26 mouse cellular contexts compared by ENCODE assay signal in the genomic region with DNA sequence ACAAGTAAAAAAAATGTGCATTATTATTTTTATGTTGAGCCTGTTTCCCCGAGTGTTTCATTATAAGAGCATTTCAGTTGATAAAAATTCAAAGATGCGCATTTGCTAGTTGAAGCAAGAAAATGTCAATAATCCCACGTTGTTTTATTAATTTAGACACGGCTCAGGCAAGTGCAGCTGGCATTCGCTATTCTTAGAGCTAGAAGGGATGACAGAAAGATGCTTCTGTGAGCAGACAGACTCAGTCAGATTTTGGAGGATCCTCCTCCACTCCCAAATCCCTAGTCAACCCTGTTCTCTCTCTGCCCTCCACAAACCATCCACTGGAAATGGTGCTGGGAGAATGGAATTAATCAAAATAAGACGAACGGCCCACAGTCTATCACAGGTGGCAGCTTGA.
DNase-seq lines count a peak whose midpoint lies in the region; ATAC-seq lines count a peak whose summit lies in the region.
"Had no signal": no experiment of that assay in that cellular context is flagged by ENCODE, and none has a peak within 500 bp of the region (broad histone marks: within the 10 kb centered on the region; RNA-seq: fewer than 3 reads in every experiment).

No protein-coding gene starts in this region.

- H3K9ac ChIP-seq in hindbrain, embryonic 15.5 days = no peak overlapping the region
- H3K9ac ChIP-seq: embryonic facial prominence, embryonic 13.5 days; forebrain, embryonic 15.5 days; limb, embryonic 12.5 days; liver, postnatal 0 days; midbrain, embryonic 15.5 days; neural tube, embryonic 15.5 days had no signal

- no peak overlapping the region for H3K4me2 ChIP-seq in hindbrain, embryonic 15.5 days
- H3K4me2 ChIP-seq: embryonic facial prominence, embryonic 13.5 days; forebrain, embryonic 15.5 days; limb, embryonic 12.5 days; liver, embryonic 11.5 days; midbrain, embryonic 15.5 days; neural tube, embryonic 15.5 days had no signal

- H3K36me3 ChIP-seq in hindbrain, embryonic 15.5 days = no peaks in the 10 kb centered on the region
- H3K36me3 ChIP-seq in hindbrain, embryonic 10.5 days = no peaks in the 10 kb centered on the region
- H3K36me3 ChIP-seq: embryonic facial prominence, embryonic 13.5 days; forebrain, embryonic 15.5 days; heart, embryonic 10.5 days; limb, embryonic 12.5 days; midbrain, embryonic 15.5 days; neural tube, embryonic 15.5 days had no signal

- no peaks in the 10 kb centered on the region for H3K9me3 ChIP-seq in hindbrain, embryonic 15.5 days
- H3K9me3 ChIP-seq in hindbrain, embryonic 10.5 days = no peaks in the 10 kb centered on the region
- H3K9me3 ChIP-seq: embryonic facial prominence, embryonic 13.5 days; forebrain, embryonic 15.5 days; heart, embryonic 10.5 days; limb, embryonic 12.5 days; midbrain, embryonic 15.5 days; neural tube, embryonic 15.5 days had no signal

- DNase-seq in hindbrain, embryonic 10.5 days (ENCODE audit: low spot score) = no peak
- peak; percentile 81 for DNase-seq in brain, adult 2 months (ENCODE audit: low read depth, low spot score)
- DNase-seq in layer of hippocampus, adult 18-20 months (ENCODE audit: low spot score in 2 of 2) = peak; percentile 42 to 79
- peak; percentile 26 to 52 for DNase-seq in layer of hippocampus, postnatal 14 days (ENCODE audit: low spot score in 2 of 2)
- no peak for DNase-seq in gastrocnemius, adult 18-20 months (ENCODE audit: low spot score)
- DNase-seq in adrenal gland, postnatal 36 days = no peak
- DNase-seq: adrenal gland, postnatal 25 days; cerebellum, adult 18-20 months; cerebellum, postnatal 25 days; heart, postnatal 4 days; kidney, postnatal 25 days; liver, postnatal 0 days had no signal

- no peak overlapping the region for H3K4me3 ChIP-seq in hindbrain, embryonic 15.5 days
- H3K4me3 ChIP-seq in hindbrain, embryonic 10.5 days = no peak overlapping the region
- H3K4me3 ChIP-seq: embryonic facial prominence, embryonic 13.5 days; erythroblast, embryonic 14.5 days; forebrain, embryonic 15.5 days; heart, embryonic 10.5 days; left cerebral cortex, adult 2 months; limb, embryonic 12.5 days; midbrain, embryonic 15.5 days; neural tube, embryonic 15.5 days had no signal

- peaks cover 3% of the 10 kb centered on the region; the same call in 1 of the 2 replicates for H3K4me1 ChIP-seq in hindbrain, embryonic 15.5 days (replicated peaks)
- no peaks in the 10 kb centered on the region for H3K4me1 ChIP-seq in hindbrain, embryonic 10.5 days (replicated peaks)
- H3K4me1 ChIP-seq: embryonic facial prominence, embryonic 13.5 days; forebrain, embryonic 15.5 days; heart, embryonic 10.5 days; limb, embryonic 12.5 days; midbrain, embryonic 15.5 days; neural tube, embryonic 15.5 days had no signal

- H3K27me3 ChIP-seq in hindbrain, embryonic 15.5 days = no peaks in the 10 kb centered on the region
- H3K27me3 ChIP-seq in hindbrain, embryonic 10.5 days (ENCODE audit: insufficient read depth, poor library complexity, severe bottlenecking) = no peaks in the 10 kb centered on the region
- H3K27me3 ChIP-seq: embryonic facial prominence, embryonic 13.5 days; forebrain, embryonic 15.5 days; limb, embryonic 12.5 days; midbrain, embryonic 15.5 days; neural tube, embryonic 15.5 days had no signal

- H3K27ac ChIP-seq in hindbrain, embryonic 15.5 days (replicated peaks) = peak overlapping the region; percentile 31; the same call in 1 of the 2 replicates
- H3K27ac ChIP-seq in hindbrain, embryonic 10.5 days = no peak overlapping the region
- H3K27ac ChIP-seq: embryonic facial prominence, embryonic 13.5 days; forebrain, embryonic 15.5 days; heart, embryonic 10.5 days; left cerebral cortex, adult 2 months; limb, embryonic 12.5 days; macrophage; midbrain, embryonic 15.5 days; neural tube, embryonic 15.5 days; stomach, postnatal 0 days had no signal

- 60% methylated on average over 7 of the region's 7 CpGs for WGBS in hindbrain, embryonic 15.5 days
- WGBS in hindbrain, embryonic 10.5 days = 82% methylated on average over 7 of the region's 7 CpGs

- no peak for ATAC-seq in hindbrain, embryonic 15.5 days (ENCODE audit: low FRiP score, low read depth)
- ATAC-seq: forebrain, embryonic 15.5 days; intestine, postnatal 0 days; liver, postnatal 0 days; lung, postnatal 0 days; midbrain, embryonic 15.5 days had no signal

Comparison
In these comparisons a context has a peak if more than half of its experiments do, and no peak if none do; other contexts are left out.
1. DNase-seq: peak in brain, adult 2 months (single experiment), layer of hippocampus, adult 18-20 months (2 of 2) and layer of hippocampus, postnatal 14 days (2 of 2); none in hindbrain, embryonic 10.5 days (single experiment), gastrocnemius, adult 18-20 months (single experiment) and adrenal gland, postnatal 36 days (0 of 2).